Mouse (Mus musculus): ENCODE measurements around the gene Rnf44. TPM values are rescaled to one million over a fixed set of nuclear protein-coding genes. Genes with fewer than 3 reads are reported as not detected.

Gene Rnf44
- total RNA-seq, 1 experiment: 60.3 TPM

DNA sequence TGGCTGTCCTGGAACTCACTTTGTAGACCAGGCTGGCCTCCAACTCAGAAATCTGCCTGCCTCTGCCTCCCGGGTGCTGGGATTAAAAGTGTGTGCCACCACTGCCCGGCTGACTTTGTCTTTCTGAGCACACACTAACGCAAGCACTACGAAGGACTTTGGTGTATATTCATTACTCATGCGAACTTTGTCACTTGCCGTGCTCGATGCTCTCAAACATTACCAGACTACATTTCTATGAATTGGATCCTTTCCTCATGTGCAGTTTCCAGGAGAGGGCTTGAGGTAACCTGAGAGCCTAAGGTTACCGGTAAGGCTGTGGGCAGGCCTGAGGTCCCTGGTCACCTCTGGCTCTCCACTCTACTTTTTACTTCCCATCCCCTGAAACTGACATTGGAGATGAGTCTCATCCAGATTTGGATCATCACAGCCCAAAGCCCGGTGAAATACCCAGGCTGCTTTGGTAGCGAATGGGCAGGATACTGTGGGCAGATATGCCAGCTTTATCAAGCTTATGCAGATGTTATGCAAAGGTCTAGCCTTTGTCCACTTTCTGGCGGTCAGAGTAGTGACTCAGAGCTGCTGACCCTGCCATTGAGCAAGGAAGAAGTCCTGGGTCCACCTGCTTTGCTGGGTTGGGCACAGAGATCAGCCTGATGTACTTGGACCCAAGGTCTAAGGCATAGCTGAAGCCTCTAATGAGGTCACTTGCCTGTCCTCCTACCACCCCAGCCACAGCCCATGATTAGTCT is 1.9 kb upstream of the Rnf44 start:
- Histone ChIP-seq H3K4me1 (ENCODE audit: control insufficient read depth in 2 of 2, insufficient read depth in 2 of 2, low read length in 2 of 2, poor library complexity in 1 of 2) (peaks cover 0 to 4% of the 10 kb centered on the region in 2 experiments; a peak in 1 of 4 replicates), H3K36me3 (ENCODE audit: control insufficient read depth, insufficient read depth, low read length, poor library complexity, severe bottlenecking) (no peaks in the 10 kb centered on the region), H3K4me3 (ENCODE audit: insufficient read depth in 1 of 2, low read depth in 1 of 2, low read length in 2 of 2, poor library complexity in 1 of 2, severe bottlenecking in 1 of 2) (no peak overlapping the region), H3K27ac (ENCODE audit: insufficient read depth, low read depth, low read length, poor library complexity, severe bottlenecking) (no peak overlapping the region), H3K9ac (ENCODE audit: insufficient read depth, low read depth, low read length, poor library complexity, severe bottlenecking) (no peak overlapping the region), H3K9me3 (ENCODE audit: control insufficient read depth, insufficient read depth, low read depth, low read length) (no peaks in the 10 kb centered on the region)
- in situ Hi-C loops (cut with MboI; ENCODE audit: low sequenced_read_pairs in 2 of 2, unreplicated experiment in 2 of 2): no loop called here
- TF ChIP-seq CHD2 (IDR thresholded peaks at IDR 0.05; ENCODE audit: low read depth, low read length): no peak
- no peak for TF ChIP-seq ZC3H11A (IDR thresholded peaks at IDR 0.05; ENCODE audit: borderline replicate concordance, low read depth, low read length)
- no peak for TF ChIP-seq HCFC1 (IDR thresholded peaks at IDR 0.05; ENCODE audit: borderline replicate concordance, insufficient read depth, low read length)
- no peak for TF ChIP-seq MAFK (IDR thresholded peaks at IDR 0.05; ENCODE audit: insufficient read depth, low read depth, low read length)
- no peak for TF ChIP-seq ZNF384 (IDR thresholded peaks at IDR 0.05; ENCODE audit: low read depth, low read length)
- no peak for DNase-seq (ENCODE audit: low read depth, low spot score)

DNA sequence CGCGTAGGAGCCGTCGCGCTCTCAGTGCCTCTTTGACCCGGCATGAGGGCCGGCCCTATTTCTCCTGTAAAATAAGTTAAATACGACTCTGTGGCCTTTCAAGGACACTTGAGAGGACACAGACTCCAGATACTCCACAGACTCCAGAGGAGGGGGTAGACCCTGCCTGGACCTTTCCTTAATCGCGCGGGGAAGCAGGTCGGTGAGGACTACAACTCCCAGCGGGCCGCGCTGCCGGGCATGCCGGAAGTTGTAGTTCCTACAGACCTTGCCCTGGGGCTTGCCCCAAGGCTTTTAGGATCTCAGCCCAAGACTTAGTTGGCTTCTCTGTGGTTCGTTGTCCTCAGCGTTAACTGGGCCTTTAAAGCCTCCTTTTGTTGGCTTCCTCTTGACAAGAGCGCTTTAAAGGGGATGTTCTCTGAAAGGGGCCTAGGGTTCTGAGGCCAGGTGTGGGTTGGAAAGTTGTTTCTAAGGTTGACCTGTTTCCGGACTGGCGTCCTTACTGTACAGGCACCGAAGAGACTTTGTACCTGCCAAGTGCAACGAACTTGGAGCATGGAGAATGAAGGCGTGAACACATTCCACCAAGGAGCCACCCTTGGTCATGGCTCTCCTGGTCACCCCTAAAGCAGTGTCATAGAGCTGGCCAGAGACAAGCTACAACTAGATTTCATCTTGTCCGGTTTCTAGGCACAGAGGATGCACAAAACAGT is 797 bp upstream of the Rnf44 start:
- H3K36me3 ChIP-seq (ENCODE audit: control insufficient read depth, insufficient read depth, low read length, poor library complexity, severe bottlenecking): no peaks in the 10 kb centered on the region
- no peaks in the 10 kb centered on the region for H3K9me3 ChIP-seq (ENCODE audit: control insufficient read depth, insufficient read depth, low read depth, low read length)
- H3K4me1 ChIP-seq (ENCODE audit: control insufficient read depth in 2 of 2, insufficient read depth in 2 of 2, low read length in 2 of 2, poor library complexity in 1 of 2): peaks cover 0 to 4% of the 10 kb centered on the region in 2 experiments; a peak in 1 of 4 replicates
- peak; percentile 91 for DNase-seq (ENCODE audit: low read depth, low spot score)
- no peak for TF ChIP-seq MAFK (IDR thresholded peaks at IDR 0.05; ENCODE audit: insufficient read depth, low read depth, low read length)
- TF ChIP-seq HCFC1 (IDR thresholded peaks at IDR 0.05; ENCODE audit: borderline replicate concordance, insufficient read depth, low read length): peak; percentile 100
- no peak for TF ChIP-seq ZC3H11A (IDR thresholded peaks at IDR 0.05; ENCODE audit: borderline replicate concordance, low read depth, low read length)
- TF ChIP-seq CHD2 (IDR thresholded peaks at IDR 0.05; ENCODE audit: low read depth, low read length): no peak; the same call in 1 of the 2 replicates
- in situ Hi-C loops (cut with MboI; ENCODE audit: low sequenced_read_pairs in 2 of 2, unreplicated experiment in 2 of 2): no loop called here
- peak overlapping the region; percentile 97 for H3K27ac ChIP-seq (ENCODE audit: insufficient read depth, low read depth, low read length, poor library complexity, severe bottlenecking)
- peak overlapping the region; percentile 72 to 76 for H3K4me3 ChIP-seq (ENCODE audit: insufficient read depth in 1 of 2, low read depth in 1 of 2, low read length in 2 of 2, poor library complexity in 1 of 2, severe bottlenecking in 1 of 2)
- peak overlapping the region; percentile 88 for H3K9ac ChIP-seq (ENCODE audit: insufficient read depth, low read depth, low read length, poor library complexity, severe bottlenecking)

DNA sequence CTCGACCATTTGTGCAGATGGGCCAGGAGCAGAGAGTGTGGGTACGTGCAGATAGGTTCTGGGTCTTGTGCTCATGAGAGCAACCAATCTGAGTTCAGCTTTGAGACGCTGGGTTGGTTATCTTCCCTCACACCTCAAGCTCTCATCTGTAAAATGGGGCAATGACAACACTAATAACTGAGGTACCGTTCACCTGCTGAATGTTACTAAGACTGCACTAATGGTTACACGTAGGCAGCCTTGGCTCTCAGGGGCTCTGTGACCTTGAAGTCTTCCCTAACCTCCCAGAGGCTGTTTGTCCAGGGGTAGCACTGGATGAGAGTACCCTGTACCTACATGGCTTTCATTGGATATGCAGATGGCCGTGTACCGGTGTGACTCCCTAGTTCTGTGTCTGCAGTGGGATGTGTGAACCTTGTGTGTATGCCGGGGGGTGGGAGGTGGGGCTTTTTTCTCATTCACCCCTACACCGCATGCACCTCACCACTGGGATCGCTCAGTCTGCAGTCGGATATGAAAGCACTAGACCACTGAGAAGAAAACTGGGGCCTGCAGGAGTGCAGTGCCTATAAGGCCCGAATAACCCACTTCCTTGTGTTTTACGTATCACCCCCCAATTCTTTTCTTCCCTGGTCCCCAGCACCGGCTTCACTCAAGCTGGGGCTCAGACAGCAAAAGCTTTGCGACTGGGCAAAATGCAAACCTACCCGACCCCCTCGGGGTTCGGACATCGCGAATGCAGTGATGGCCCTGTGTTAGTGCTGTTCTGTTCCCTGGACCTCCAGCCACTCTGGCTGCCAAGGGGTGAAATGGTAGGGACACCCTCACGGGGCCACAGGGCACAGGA is 773 bp downstream of the Rnf44 start:
- peak overlapping the region; percentile 92 for H3K27ac ChIP-seq (ENCODE audit: insufficient read depth, low read depth, low read length, poor library complexity, severe bottlenecking)
- in situ Hi-C loops (cut with MboI; ENCODE audit: low sequenced_read_pairs in 2 of 2, unreplicated experiment in 2 of 2): no loop called here
- peaks cover 2 to 6% of the 10 kb centered on the region in 2 experiments; a peak in 2 of 4 replicates for H3K4me1 ChIP-seq (ENCODE audit: control insufficient read depth in 2 of 2, insufficient read depth in 2 of 2, low read length in 2 of 2, poor library complexity in 1 of 2)
- TF ChIP-seq MAFK (IDR thresholded peaks at IDR 0.05; ENCODE audit: insufficient read depth, low read depth, low read length) (no peak), ZC3H11A (IDR thresholded peaks at IDR 0.05; ENCODE audit: borderline replicate concordance, low read depth, low read length) (no peak), HCFC1 (IDR thresholded peaks at IDR 0.05; ENCODE audit: borderline replicate concordance, insufficient read depth, low read length) (no peak), CHD2 (IDR thresholded peaks at IDR 0.05; ENCODE audit: low read depth, low read length) (no peak), ZNF384 (IDR thresholded peaks at IDR 0.05; ENCODE audit: low read depth, low read length) (no peak)
- H3K4me3 ChIP-seq (ENCODE audit: insufficient read depth in 1 of 2, low read depth in 1 of 2, low read length in 2 of 2, poor library complexity in 1 of 2, severe bottlenecking in 1 of 2): peak overlapping the region; percentile 77 to 98
- H3K9me3 ChIP-seq (ENCODE audit: control insufficient read depth, insufficient read depth, low read depth, low read length): no peaks in the 10 kb centered on the region
- peak overlapping the region; percentile 94 for H3K9ac ChIP-seq (ENCODE audit: insufficient read depth, low read depth, low read length, poor library complexity, severe bottlenecking)
- DNase-seq (ENCODE audit: low read depth, low spot score): no peak
- H3K36me3 ChIP-seq (ENCODE audit: control insufficient read depth, insufficient read depth, low read length, poor library complexity, severe bottlenecking): no peaks in the 10 kb centered on the region

GRCm38 (mm10) chr13:54691737-54692136 is 2.0 kb downstream of the Rnf44 start:
- Histone ChIP-seq H3K9ac (ENCODE audit: insufficient read depth, low read depth, low read length, poor library complexity, severe bottlenecking) (no peak overlapping the region), H3K27ac (ENCODE audit: insufficient read depth, low read depth, low read length, poor library complexity, severe bottlenecking) (no peak overlapping the region), H3K9me3 (ENCODE audit: control insufficient read depth, insufficient read depth, low read depth, low read length) (no peaks in the 10 kb centered on the region), H3K36me3 (ENCODE audit: control insufficient read depth, insufficient read depth, low read length, poor library complexity, severe bottlenecking) (no peaks in the 10 kb centered on the region), H3K4me1 (ENCODE audit: control insufficient read depth in 2 of 2, insufficient read depth in 2 of 2, low read length in 2 of 2, poor library complexity in 1 of 2) (peaks cover 2 to 6% of the 10 kb centered on the region in 2 experiments; a peak in 2 of 4 replicates), H3K4me3 (ENCODE audit: insufficient read depth in 1 of 2, low read depth in 1 of 2, low read length in 2 of 2, poor library complexity in 1 of 2, severe bottlenecking in 1 of 2) (no peak overlapping the region)
- no peak for DNase-seq (ENCODE audit: low read depth, low spot score)
- in situ Hi-C loops (cut with MboI; ENCODE audit: low sequenced_read_pairs in 2 of 2, unreplicated experiment in 2 of 2): no loop called here
- TF ChIP-seq ZC3H11A (IDR thresholded peaks at IDR 0.05; ENCODE audit: borderline replicate concordance, low read depth, low read length) (no peak), HCFC1 (IDR thresholded peaks at IDR 0.05; ENCODE audit: borderline replicate concordance, insufficient read depth, low read length) (no peak), CHD2 (IDR thresholded peaks at IDR 0.05; ENCODE audit: low read depth, low read length) (no peak), MAFK (IDR thresholded peaks at IDR 0.05; ENCODE audit: insufficient read depth, low read depth, low read length) (no peak), ZNF384 (IDR thresholded peaks at IDR 0.05; ENCODE audit: low read depth, low read length) (no peak)

All from ES-E14 (cell line).